Comparison of ENCODE assay signal across 20 mouse cellular contexts in genomic region chr11:106975419-106976177, GRCm38 (mm10). TPM values are rescaled to one million over a fixed set of nuclear protein-coding genes. Genes with fewer than 3 reads are reported as not detected.
DNase-seq lines count a peak whose midpoint lies in the region; ATAC-seq and TF ChIP-seq lines count a peak whose summit lies in the region.
"Had no signal": no experiment of that assay in that cellular context is flagged by ENCODE, and none has a peak within 500 bp of the region (broad histone marks: within the 10 kb centered on the region; RNA-seq: fewer than 3 reads in every experiment).

No protein-coding gene starts in this region.

- H3K4me3 ChIP-seq in gastrocnemius, adult 2 months = peak overlapping the region; percentile 18; the same call in 1 of the 2 replicates
- no peak overlapping the region for H3K4me3 ChIP-seq in kidney, embryonic 16.5 days (ENCODE audit: low read length)
- no peak overlapping the region for H3K4me3 ChIP-seq in lung, embryonic 15.5 days
- H3K4me3 ChIP-seq in stomach, postnatal 0 days (ENCODE audit: low read depth, low read length) = no peak overlapping the region
- H3K4me3 ChIP-seq: embryonic facial prominence, embryonic 13.5 days; heart, embryonic 10.5 days; layer of hippocampus, adult 2 months; limb, embryonic 13.5 days; midbrain, embryonic 13.5 days; neural tube, embryonic 12.5 days had no signal

- no peak for DNase-seq in gastrocnemius, adult 2 months
- DNase-seq in gastrocnemius, postnatal 14 days = no peak
- DNase-seq in kidney, postnatal 36 days = no peak
- DNase-seq in lung, postnatal 10 days = no peak
- no peak for DNase-seq in stomach, postnatal 0 days (ENCODE audit: low spot score)
- DNase-seq: cerebellum, adult 9-11 months; layer of hippocampus, postnatal 36 days; right cerebral cortex, adult 18-20 months; thymus, postnatal 14 days had no signal

- H3K4me2 ChIP-seq in kidney, embryonic 16.5 days (replicated peaks; ENCODE audit: low read depth, low read length) = no peak overlapping the region
- H3K4me2 ChIP-seq in lung, embryonic 15.5 days = peak overlapping the region; percentile 11; the same call in 1 of the 2 replicates
- no peak overlapping the region for H3K4me2 ChIP-seq in stomach, postnatal 0 days (replicated peaks; ENCODE audit: low read depth)
- H3K4me2 ChIP-seq: embryonic facial prominence, embryonic 13.5 days; limb, embryonic 13.5 days; midbrain, embryonic 13.5 days; neural tube, embryonic 12.5 days had no signal

- TF ChIP-seq CTCF in gastrocnemius, adult 2 months (IDR thresholded peaks at IDR 0.05) = no peak
- no peak for TF ChIP-seq CTCF in stomach, postnatal 0 days (IDR thresholded peaks at IDR 0.05; ENCODE audit: low read depth)

- TF ChIP-seq EP300 in stomach, postnatal 0 days (optimal IDR thresholded peaks at IDR 0.05) = no peak

- ATAC-seq in kidney, embryonic 16.5 days (ENCODE audit: low FRiP score, low TSS enrichment) = peak; percentile 46
- ATAC-seq in lung, embryonic 15.5 days (ENCODE audit: borderline replicate concordance, extremely low read depth, low FRiP score, low TSS enrichment) = peak; percentile 77
- ATAC-seq in stomach, postnatal 0 days (ENCODE audit: low FRiP score, low TSS enrichment) = peak; percentile 24; the same call in 1 of the 2 replicates
- ATAC-seq: activated CD4-positive, CD25-positive, alpha-beta regulatory T cell, adult 4 months; forebrain, embryonic 14.5 days; midbrain, embryonic 13.5 days had no signal

- H3K27me3 ChIP-seq in kidney, embryonic 16.5 days (ENCODE audit: insufficient read depth, low read length) = no peaks in the 10 kb centered on the region
- no peaks in the 10 kb centered on the region for H3K27me3 ChIP-seq in lung, embryonic 15.5 days
- H3K27me3 ChIP-seq in stomach, postnatal 0 days (ENCODE audit: control insufficient read depth, insufficient read depth, low read length) = no peaks in the 10 kb centered on the region
- H3K27me3 ChIP-seq: embryonic facial prominence, embryonic 13.5 days; limb, embryonic 13.5 days; midbrain, embryonic 13.5 days; neural tube, embryonic 12.5 days had no signal

- H3K9me3 ChIP-seq in kidney, embryonic 16.5 days (ENCODE audit: low read length) = no peaks in the 10 kb centered on the region
- no peaks in the 10 kb centered on the region for H3K9me3 ChIP-seq in lung, embryonic 15.5 days
- H3K9me3 ChIP-seq in stomach, postnatal 0 days (ENCODE audit: control insufficient read depth, low read length) = no peaks in the 10 kb centered on the region
- H3K9me3 ChIP-seq: G1E; heart, embryonic 10.5 days; limb, embryonic 13.5 days; midbrain, embryonic 13.5 days; neural tube, embryonic 12.5 days had no signal

- intact Hi-C loops in gastrocnemius, adult 2 months (cut with DNase I) = no loop called here
- intact Hi-C loops in gastrocnemius, postnatal 14 days (cut with DNase I; ENCODE audit: low total_unique reads) = loop anchor here (5.0 kb wide), 2 partner anchors 53 to 123 kb away; partner anchors contain the start of gene Smurf2

- H3K36me3 ChIP-seq in kidney, embryonic 16.5 days (ENCODE audit: insufficient read depth, low read length) = no peaks in the 10 kb centered on the region
- no peaks in the 10 kb centered on the region for H3K36me3 ChIP-seq in lung, embryonic 15.5 days
- no peaks in the 10 kb centered on the region for H3K36me3 ChIP-seq in stomach, postnatal 0 days (ENCODE audit: control insufficient read depth, insufficient read depth, low read length)
- H3K36me3 ChIP-seq: embryonic facial prominence, embryonic 13.5 days; G1E; heart, embryonic 10.5 days; limb, embryonic 13.5 days; midbrain, embryonic 13.5 days; neural tube, embryonic 12.5 days had no signal

- 0 out of 2 replicates have a peak, but pooled peaks cover 10% of the 10 kb centered on the region for H3K4me1 ChIP-seq in kidney, embryonic 16.5 days (ENCODE audit: insufficient read depth, low read length)
- peaks cover 26% of the 10 kb centered on the region for H3K4me1 ChIP-seq in lung, embryonic 15.5 days
- no peaks in the 10 kb centered on the region for H3K4me1 ChIP-seq in stomach, postnatal 0 days (replicated peaks; ENCODE audit: control insufficient read depth, insufficient read depth)
- H3K4me1 ChIP-seq: embryonic facial prominence, embryonic 13.5 days; limb, embryonic 13.5 days; midbrain, embryonic 13.5 days; neural tube, embryonic 12.5 days had no signal

- no peak overlapping the region for H3K9ac ChIP-seq in kidney, embryonic 16.5 days (replicated peaks; ENCODE audit: low read length)
- no peak overlapping the region for H3K9ac ChIP-seq in lung, embryonic 15.5 days
- no peak overlapping the region; the same call in 1 of the 2 replicates for H3K9ac ChIP-seq in stomach, postnatal 0 days (ENCODE audit: low read length)
- H3K9ac ChIP-seq: embryonic facial prominence, embryonic 13.5 days; limb, embryonic 13.5 days; midbrain, embryonic 13.5 days; neural tube, embryonic 12.5 days had no signal

- peak overlapping the region; percentile 82 for H3K27ac ChIP-seq in gastrocnemius, adult 2 months
- peak overlapping the region; percentile 43; the same call in 1 of the 2 replicates for H3K27ac ChIP-seq in kidney, embryonic 16.5 days (ENCODE audit: low read length)
- H3K27ac ChIP-seq in lung, embryonic 15.5 days = peak overlapping the region; percentile 88
- peak overlapping the region; percentile 46; the same call in 1 of the 2 replicates for H3K27ac ChIP-seq in stomach, postnatal 0 days (replicated peaks)
- H3K27ac ChIP-seq: embryonic facial prominence, embryonic 13.5 days; heart, embryonic 10.5 days; layer of hippocampus, adult 2 months; limb, embryonic 13.5 days; midbrain, embryonic 13.5 days; neural tube, embryonic 12.5 days had no signal

- 50% methylated on average over 8 of the region's 8 CpGs for WGBS in kidney, embryonic 16.5 days
- 23% methylated on average over 8 of the region's 8 CpGs for WGBS in lung, embryonic 15.5 days
- WGBS in stomach, postnatal 0 days = 36% methylated on average over 8 of the region's 8 CpGs

RNA-seq across cellular contexts. Expression of gene Kpna2, which starts 23.7 kb away (rescaled TPM):
- 10 to 100 TPM; 13.2 to 16.2 TPM for total RNA-seq in gastrocnemius, adult 2 months (2021)
- total RNA-seq in gastrocnemius, postnatal 14 days (2021) = 10 to 100 TPM; 12.3 to 21.9 TPM
- polyA plus RNA-seq in kidney, embryonic 16.5 days (2015; fragmentation: Nextera tagmentation; extraction: Ambion mirVana) = 353 and 411 TPM in 2 replicates
- polyA plus RNA-seq in lung, embryonic 15.5 days (2015; fragmentation: Nextera tagmentation; extraction: Ambion mirVana) = 534 and 547 TPM in 2 replicates
- polyA plus RNA-seq in stomach, postnatal 0 days (2015; fragmentation: Nextera tagmentation; extraction: Ambion mirVana) = 146 and 158 TPM in 2 replicates

RNA-seq across cellular contexts. Expression of gene 1810010H24Rik, which starts 49.9 kb away (rescaled TPM):
- total RNA-seq in gastrocnemius, adult 2 months (2021) = 1 to 10 TPM in 1 of 2 experiments, under 1 TPM in 1; 0.86 to 1.3 TPM
- total RNA-seq in gastrocnemius, postnatal 14 days (2021) = 1 to 10 TPM; 1.4 to 2.1 TPM
- polyA plus RNA-seq in kidney, embryonic 16.5 days (2015; fragmentation: Nextera tagmentation; extraction: Ambion mirVana) = 1.4 and 1.8 TPM in 2 replicates
- polyA plus RNA-seq in lung, embryonic 15.5 days (2015; fragmentation: Nextera tagmentation; extraction: Ambion mirVana) = 8.8 and 10.0 TPM in 2 replicates
- 6.3 and 6.8 TPM in 2 replicates for polyA plus RNA-seq in stomach, postnatal 0 days (2015; fragmentation: Nextera tagmentation; extraction: Ambion mirVana)

RNA-seq across cellular contexts. Expression of gene Smurf2, which starts 55.1 kb away (rescaled TPM):
- 10 to 100 TPM; 26.5 to 32.2 TPM for total RNA-seq in gastrocnemius, adult 2 months (2021)
- total RNA-seq in gastrocnemius, postnatal 14 days (2021) = 10 to 100 TPM; 20.8 to 21.7 TPM
- 11.9 and 13.7 TPM in 2 replicates for polyA plus RNA-seq in kidney, embryonic 16.5 days (2015; fragmentation: Nextera tagmentation; extraction: Ambion mirVana)
- polyA plus RNA-seq in lung, embryonic 15.5 days (2015; fragmentation: Nextera tagmentation; extraction: Ambion mirVana) = 16.1 and 16.5 TPM in 2 replicates
- polyA plus RNA-seq in stomach, postnatal 0 days (2015; fragmentation: Nextera tagmentation; extraction: Ambion mirVana) = 6.9 and 7.1 TPM in 2 replicates

Comparison
In these comparisons a context has a peak if more than half of its experiments do, and no peak if none do; other contexts are left out.
1. ATAC-seq: peak in every context shown above with its lines; median percentile 77 in lung, embryonic 15.5 days; 46 in kidney, embryonic 16.5 days; 24 in stomach, postnatal 0 days.